Mouse (Mus musculus) brown adipose tissue, adult 24 weeks (tissue): Measurements from ENCODE around the gene Slc25a18. TPM values are rescaled to one million over a fixed set of nuclear protein-coding genes. Genes with fewer than 3 reads are reported as not detected.

Experiments
- H3K27ac ChIP-seq: fragments of 200-500 bp; replicated peaks from 2 replicates; pipeline ENCODE4 v1.5.1; 2012; ENCODE audit warnings: low read depth, mild to moderate bottlenecking, low read length
- H3K4me1 ChIP-seq: fragments of 200-500 bp; 2 replicates; pipeline ENCODE4 v1.6.1; 2012; ENCODE audit warnings: low read length, mixed read lengths; ENCODE audit not compliant: control insufficient read depth, insufficient read depth, insufficient read length
- H3K4me3 ChIP-seq: fragments of 200-500 bp; 2 replicates; pipeline ENCODE4 v1.5.1; 2012; ENCODE audit warnings: low read depth, mild to moderate bottlenecking, low read length, moderate library complexity; ENCODE audit not compliant: insufficient read depth
- polyA plus RNA-seq: library from polyadenylated mRNA; stranded (reverse); fragments of >200 nt; gene quantifications from 2 replicates; pipeline ENCODE4 v1.2.4, GENCODE M21; 2012; ENCODE audit not compliant: missing spikeins, insufficient read depth, insufficient read length

Gene Slc25a18
- polyA plus RNA-seq, 1 experiment = not detected

GRCm38 (mm10) chr6:120821715-120822114 lies 48.3 kb downstream of the Slc25a18 start:
- Histone ChIP-seq H3K27ac (no peak overlapping the region), H3K4me3 (peak overlapping the region; percentile 79), H3K4me1 (peaks cover 11% of the 10 kb centered on the region)

- H3K4me3 ChIP-seq = peak within 1 kb of the TSS; percentile 79
- peaks cover 11% of the 10 kb centered on the region for H3K4me1 ChIP-seq
- H3K27ac ChIP-seq = peak within 1 kb of the TSS; percentile 79
Observed at GRCm38 (mm10) chr6:120822307-120822928, 49.0 kb downstream of the Slc25a18 start, which contains the start of gene Atp6v1e1. Atp6v1e1 (minus strand) TSS chr6:120822793.

- H3K4me3 ChIP-seq = peak overlapping the region; percentile 4; the same call in 1 of the 2 replicates
- H3K27ac ChIP-seq = peak overlapping the region; percentile 69
- H3K4me1 ChIP-seq = peaks cover 11% of the 10 kb centered on the region
Observed at GRCm38 (mm10) chr6:120822937-120823614, 49.7 kb downstream of the Slc25a18 start.

- no peak overlapping the region for H3K4me3 ChIP-seq
- no peaks in the 10 kb centered on the region for H3K4me1 ChIP-seq
- H3K27ac ChIP-seq = no peak overlapping the region
Observed at GRCm38 (mm10) chr6:120830056-120830455, 56.7 kb downstream of the Slc25a18 start.

- H3K27ac ChIP-seq = no peak overlapping the region
- H3K4me3 ChIP-seq = no peak overlapping the region
- no peaks in the 10 kb centered on the region for H3K4me1 ChIP-seq
Observed at GRCm38 (mm10) chr6:120830866-120831608, 57.7 kb downstream of the Slc25a18 start.

GRCm38 (mm10) chr6:120832097-120832496 lies 58.7 kb downstream of the Slc25a18 start:
- H3K4me3 ChIP-seq = no peak overlapping the region
- no peak overlapping the region for H3K27ac ChIP-seq

GRCm38 (mm10) chr6:120834766-120835321 lies 61.5 kb downstream of the Slc25a18 start:
- Histone ChIP-seq H3K4me3 (no peak overlapping the region), H3K4me1 (peaks cover 5% of the 10 kb centered on the region; the same call in 1 of the 2 replicates), H3K27ac (no peak overlapping the region)

More at GRCm38 (mm10) chr6:120832097-120832496, 58.7 kb downstream of the Slc25a18 start:
- no peaks in the 10 kb centered on the region for H3K4me1 ChIP-seq

- Histone ChIP-seq H3K27ac (peak within 1 kb of the TSS; percentile 95), H3K4me3 (peak within 1 kb of the TSS; percentile 82), H3K4me1 (peaks cover 5% of the 10 kb centered on the region; the same call in 1 of the 2 replicates)
Observed at GRCm38 (mm10) chr6:120835474-120836374, 62.3 kb downstream of the Slc25a18 start, which contains the start of gene Bcl2l13. Bcl2l13 (plus strand) TSS chr6:120836212.

GRCm38 (mm10) chr6:120836389-120837151 lies 63.2 kb downstream of the Slc25a18 start:
- Histone ChIP-seq H3K4me3 (peak overlapping the region; percentile 82), H3K27ac (peak overlapping the region; percentile 95), H3K4me1 (peaks cover 5% of the 10 kb centered on the region; the same call in 1 of the 2 replicates)

- H3K27ac ChIP-seq = peak overlapping the region; percentile 95
- peaks cover 5% of the 10 kb centered on the region; the same call in 1 of the 2 replicates for H3K4me1 ChIP-seq
- H3K4me3 ChIP-seq = peak overlapping the region; percentile 82
Observed at GRCm38 (mm10) chr6:120837152-120837530, 63.8 kb downstream of the Slc25a18 start.

- H3K4me3 ChIP-seq = no peak overlapping the region
- H3K4me1 ChIP-seq = peaks cover 7% of the 10 kb centered on the region; the same call in 1 of the 2 replicates
- H3K27ac ChIP-seq = peak overlapping the region; percentile 83
Observed at GRCm38 (mm10) chr6:120840258-120840657, 66.9 kb downstream of the Slc25a18 start.

GRCm38 (mm10) chr6:120841754-120842153 lies 68.4 kb downstream of the Slc25a18 start:
- Histone ChIP-seq H3K27ac (peak overlapping the region; percentile 66), H3K4me3 (no peak overlapping the region), H3K4me1 (peaks cover 7% of the 10 kb centered on the region; the same call in 1 of the 2 replicates)
